8 mouse cellular contexts compared by ENCODE assay signal in the genomic region with DNA sequence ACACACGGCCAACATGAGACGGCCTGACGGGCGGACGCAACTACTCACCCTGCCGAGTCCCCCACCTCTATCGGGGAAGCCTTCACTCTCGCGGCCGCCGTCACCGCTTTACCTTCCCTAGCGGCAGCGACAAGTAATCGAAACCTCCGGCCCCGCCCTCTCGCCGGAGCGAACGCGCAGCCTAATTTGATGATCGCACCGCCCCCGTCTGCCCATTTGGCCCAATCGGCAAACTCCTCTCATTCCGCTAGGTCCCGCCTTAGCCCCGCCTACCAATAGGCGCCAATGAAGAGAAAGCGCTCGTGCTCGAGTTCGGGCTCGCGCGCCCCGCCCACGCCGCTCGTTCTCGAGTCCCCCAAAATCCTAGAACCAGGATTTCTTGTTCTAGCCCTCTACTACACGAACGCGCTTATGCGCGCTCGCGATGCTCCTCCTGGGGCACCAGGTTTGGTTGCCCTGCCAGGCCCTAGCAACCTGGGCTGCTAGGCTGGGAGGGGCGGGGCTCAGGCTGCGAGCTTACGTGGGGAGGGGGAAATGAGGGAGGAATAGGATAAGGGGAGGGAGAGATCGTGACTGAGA. TPM values are rescaled to one million over a fixed set of nuclear protein-coding genes. Genes with fewer than 3 reads are reported as not detected.
DNase-seq lines count a peak whose midpoint lies in the region; ATAC-seq lines count a peak whose summit lies in the region.

A gene (minus strand): TSS at position 162 of the 579 bp plus-strand sequence.

- H3K4me1 ChIP-seq in hindbrain, embryonic 11.5 days (replicated peaks; ENCODE audit: control insufficient read depth, insufficient read depth, low read length), result no peaks in the 10 kb centered on the region

- no peaks in the 10 kb centered on the region for H3K36me3 ChIP-seq in hindbrain, embryonic 11.5 days (ENCODE audit: control insufficient read depth, insufficient read depth, low read length)

- 20% methylated on average over 45 of the region's 53 CpGs for WGBS in hindbrain, embryonic 11.5 days

- peak within 1 kb of the TSS; percentile 52 for H3K4me3 ChIP-seq in hindbrain, embryonic 11.5 days (ENCODE audit: low read depth, low read length)

- no peaks in the 10 kb centered on the region for H3K9me3 ChIP-seq in hindbrain, embryonic 11.5 days (ENCODE audit: control insufficient read depth, low read length)

- peak; percentile 96 for ATAC-seq in hindbrain, embryonic 11.5 days (ENCODE audit: low FRiP score)

- H3K27me3 ChIP-seq in hindbrain, embryonic 11.5 days (ENCODE audit: control insufficient read depth, insufficient read depth, low read length), result 0 out of 2 replicates have a peak, but pooled peaks cover 4% of the 10 kb centered on the region

- DNase-seq in MN1 (ENCODE audit: low spot score), result peak; percentile 96
- peak; percentile 98 for DNase-seq in cerebellum, adult 9-10 months
- peak; percentile 93 to 96 for DNase-seq in frontal cortex, adult 2 months (ENCODE audit: extremely low spot score in 1 of 2, low spot score in 1 of 2)
- peak; percentile 93 for DNase-seq in hindbrain, embryonic 11.5 days (ENCODE audit: low spot score)
- peak; percentile 89 to 94 for DNase-seq in layer of hippocampus, postnatal 10 days (ENCODE audit: low spot score in 2 of 2)
- DNase-seq in lung, postnatal 10 days, result peak; percentile 97
- DNase-seq in ovary, postnatal 36 days (ENCODE audit: low spot score), result peak; percentile 92
- peak; percentile 94 for DNase-seq in thymus, postnatal 25 days

- peak within 1 kb of the TSS; percentile 51; the same call in 1 of the 2 replicates for H3K9ac ChIP-seq in hindbrain, embryonic 11.5 days (ENCODE audit: low read depth, low read length)

- H3K27ac ChIP-seq in hindbrain, embryonic 11.5 days (ENCODE audit: low read depth, low read length), result peak within 1 kb of the TSS; percentile 70

- H3K4me2 ChIP-seq in hindbrain, embryonic 11.5 days (replicated peaks; ENCODE audit: low read depth, low read length), result peak within 1 kb of the TSS; percentile 45

RNA-seq across cellular contexts. Expression of the gene that starts here (rescaled TPM):
- 31.8 and 33.9 TPM in 2 replicates for polyA plus RNA-seq in frontal cortex, adult 2 months (2012; rRNA removed)
- polyA plus RNA-seq in hindbrain, embryonic 11.5 days (2014; fragmentation: Nextera tagmentation; extraction: Ambion mirVana), result 3.3 and 4.8 TPM in 2 replicates
- total RNA-seq in layer of hippocampus, postnatal 10 days (2021), result 10 to 100 TPM; 93.4 to 95.9 TPM

Comparison
In these comparisons a context has a peak if more than half of its experiments do, and no peak if none do; other contexts are left out.
1. Peak in every context shown above with its lines: DNase-seq, ATAC-seq, H3K4me3 ChIP-seq and H3K27ac ChIP-seq.